In genomic region chr13:119341833-119342232, GRCm38 (mm10) we compare ENCODE assay signal across 7 mouse cellular contexts.
A peak's percentile ranks its signal among the peaks of the same experiment; 100 is the strongest.
DNase-seq lines count a peak whose midpoint lies in the region; ATAC-seq and TF ChIP-seq lines count a peak whose summit lies in the region.

No protein-coding gene starts in this region.

- DNase-seq in left cerebral cortex, adult 2 months (ENCODE audit: extremely low spot score in 1 of 2, low spot score in 2 of 2): peak in 1 of 2 experiments; percentile 30
- no peak for DNase-seq in left cerebral cortex, postnatal 36 days (ENCODE audit: low spot score in 2 of 2)
- no peak for DNase-seq in G1E (ENCODE audit: low spot score)
- peak; percentile 39 for DNase-seq in splenic B cell, adult 2 months (ENCODE audit: low read depth, low spot score)

- TF ChIP-seq POLR2A in bone marrow, adult 2 months (IDR thresholded peaks at IDR 0.05; ENCODE audit: borderline replicate concordance, control insufficient read depth, low read depth, low read length): no peak

- no peak overlapping the region for H3K4me2 ChIP-seq in liver, embryonic 15.5 days

- TF ChIP-seq CTCF in left cerebral cortex, adult 2 months (IDR thresholded peaks at IDR 0.05): peak; percentile 53
- peak; percentile 80 for TF ChIP-seq CTCF in G1E (IDR thresholded peaks at IDR 0.05; ENCODE audit: low read depth, low read length)
- TF ChIP-seq CTCF in bone marrow, adult 2 months (IDR thresholded peaks at IDR 0.05; ENCODE audit: control insufficient read depth, insufficient read depth, low read length): peak; percentile 39

- peaks cover 5% of the 10 kb centered on the region for H3K4me1 ChIP-seq in G1E (ENCODE audit: insufficient read depth, low read depth, low read length)
- H3K4me1 ChIP-seq in bone marrow, adult 2 months (ENCODE audit: control insufficient read depth, insufficient read depth, low read length): no peaks in the 10 kb centered on the region
- H3K4me1 ChIP-seq in liver, embryonic 15.5 days (replicated peaks): no peaks in the 10 kb centered on the region

- WGBS in bone marrow, adult 2 months: 48% methylated on average over 2 of the region's 2 CpGs
- 24% methylated on average over 2 of the region's 2 CpGs for WGBS in liver, embryonic 15.5 days (ENCODE audit: insufficient replicate concordance)

- H3K9me3 ChIP-seq in G1E (replicated peaks): no peaks in the 10 kb centered on the region
- no peaks in the 10 kb centered on the region for H3K9me3 ChIP-seq in liver, embryonic 15.5 days (replicated peaks)

- peaks cover 12% of the 10 kb centered on the region for H3K36me3 ChIP-seq in G1E (replicated peaks)
- no peaks in the 10 kb centered on the region for H3K36me3 ChIP-seq in liver, embryonic 15.5 days (replicated peaks)
- no peaks in the 10 kb centered on the region for H3K36me3 ChIP-seq in splenic B cell, adult 2 months (ENCODE audit: control insufficient read depth, insufficient read depth, low read length, poor library complexity, severe bottlenecking)

- H3K9ac ChIP-seq in liver, embryonic 15.5 days: no peak overlapping the region

- ATAC-seq in G1E (ENCODE audit: extremely low read depth, insufficient number of reproducible peaks, low FRiP score, poor library complexity, severe bottlenecking): peak; percentile 34; the same call in 1 of the 2 replicates
- ATAC-seq in hematopoietic stem cell, adult 5-6 weeks (replicated peaks in 1 of 2; ENCODE audit: insufficient read depth in 1 of 2, low FRiP score in 2 of 2, low TSS enrichment in 1 of 2, low read depth in 1 of 2, poor library complexity in 2 of 2, severe bottlenecking in 2 of 2): peak; percentile 59 to 80; a peak in 3 of 4 replicates
- peak; percentile 47; the same call in 1 of the 2 replicates for ATAC-seq in liver, embryonic 15.5 days (ENCODE audit: insufficient read depth)

- H3K27me3 ChIP-seq in G1E (ENCODE audit: insufficient read depth, low read length): no peaks in the 10 kb centered on the region
- H3K27me3 ChIP-seq in liver, embryonic 15.5 days: no peaks in the 10 kb centered on the region
- H3K27me3 ChIP-seq in splenic B cell, adult 2 months (ENCODE audit: control insufficient read depth, insufficient read depth, low read length, poor library complexity, severe bottlenecking): no peaks in the 10 kb centered on the region

- no peak overlapping the region for H3K27ac ChIP-seq in left cerebral cortex, adult 2 months
- H3K27ac ChIP-seq in bone marrow, adult 2 months (ENCODE audit: control insufficient read depth, insufficient read depth, low read depth, low read length, poor library complexity): no peak overlapping the region
- no peak overlapping the region for H3K27ac ChIP-seq in liver, embryonic 15.5 days (replicated peaks)

- intact Hi-C loops in left cerebral cortex, adult 2 months (cut with DNase I): no loop called here
- intact Hi-C loops in left cerebral cortex, postnatal 36 days (cut with DNase I): no loop called here

- no peak overlapping the region for H3K4me3 ChIP-seq in left cerebral cortex, adult 2 months
- H3K4me3 ChIP-seq in G1E (ENCODE audit: low read depth, low read length): no peak overlapping the region
- H3K4me3 ChIP-seq in bone marrow, adult 2 months (replicated peaks; ENCODE audit: control insufficient read depth, low read depth, low read length): no peak overlapping the region
- H3K4me3 ChIP-seq in liver, embryonic 15.5 days (replicated peaks): no peak overlapping the region
